Mouse (Mus musculus): ENCODE measurements at regions not wholly inside any gene's neighbourhood (a gene's known extent, or its start where the extent isn't known, plus 50 kb on each side); places are given as distances from the start of the nearest gene placed in this dataset.
"Not testable (repeated sequence)": the region's sequence is repeated elsewhere in the genome, so short reads cannot be mapped to it uniquely, and the experiment has no call there.

- no peak for DNase-seq (ENCODE audit: low read depth, low spot score)
These were observed 333.3 kb upstream of the Cwc22 start for GRCm38 (mm10) chr2:78279382-78280056.

GRCm38 (mm10) chr2:78278630-78279029 is 332.5 kb upstream of the Cwc22 start:
- DNase-seq (ENCODE audit: low read depth, low spot score): no peak

GRCm38 (mm10) chr2:78277699-78278098 is 331.5 kb upstream of the Cwc22 start:
- no peak for DNase-seq (ENCODE audit: low read depth, low spot score)

GRCm38 (mm10) chr2:78274122-78274521 is 327.9 kb upstream of the Cwc22 start:
- DNase-seq (ENCODE audit: low read depth, low spot score): no peak

- DNase-seq (ENCODE audit: low read depth, low spot score): no peak
These were observed 322.5 kb upstream of the Cwc22 start for GRCm38 (mm10) chr2:78268705-78269104.

GRCm38 (mm10) chr2:78267527-78268375 is 321.6 kb upstream of the Cwc22 start:
- DNase-seq (ENCODE audit: low read depth, low spot score): no peak

GRCm38 (mm10) chr2:78253601-78254097 is 307.5 kb upstream of the Cwc22 start:
- no peak for DNase-seq (ENCODE audit: low read depth, low spot score)

GRCm38 (mm10) chr2:78246354-78246753 is 300.2 kb upstream of the Cwc22 start:
- no peak for DNase-seq (ENCODE audit: low read depth, low spot score)

GRCm38 (mm10) chr2:78240299-78240698 is 294.1 kb upstream of the Cwc22 start:
- DNase-seq (ENCODE audit: low read depth, low spot score): no peak

- not testable (repeated sequence) for DNase-seq (ENCODE audit: low read depth, low spot score)
These were observed 279.4 kb upstream of the Cwc22 start for GRCm38 (mm10) chr2:78225383-78226100.

- no peak for DNase-seq (ENCODE audit: low read depth, low spot score)
These were observed 268.3 kb upstream of the Cwc22 start for GRCm38 (mm10) chr2:78214469-78214868.

- no peak for DNase-seq (ENCODE audit: low read depth, low spot score)
These were observed 258.9 kb upstream of the Cwc22 start for GRCm38 (mm10) chr2:78205125-78205524.

- no peak for DNase-seq (ENCODE audit: low read depth, low spot score)
These were observed 249.8 kb upstream of the Cwc22 start for GRCm38 (mm10) chr2:78196006-78196405.

GRCm38 (mm10) chr2:78189620-78190019 is 243.4 kb upstream of the Cwc22 start:
- no peak for DNase-seq (ENCODE audit: low read depth, low spot score)

GRCm38 (mm10) chr2:78184950-78185349 is 238.8 kb upstream of the Cwc22 start:
- DNase-seq (ENCODE audit: low read depth, low spot score): no peak

GRCm38 (mm10) chr2:78173784-78174183 is 227.6 kb upstream of the Cwc22 start:
- no peak for DNase-seq (ENCODE audit: low read depth, low spot score)

- no peak for DNase-seq (ENCODE audit: low read depth, low spot score)
These were observed 226.6 kb upstream of the Cwc22 start for GRCm38 (mm10) chr2:78172819-78173218.

- no peak for DNase-seq (ENCODE audit: low read depth, low spot score)
These were observed 224.1 kb upstream of the Cwc22 start for GRCm38 (mm10) chr2:78170162-78170747.

- no peak for DNase-seq (ENCODE audit: low read depth, low spot score)
These were observed 219.3 kb upstream of the Cwc22 start for GRCm38 (mm10) chr2:78165429-78165828.

GRCm38 (mm10) chr2:78159877-78160485 is 213.8 kb upstream of the Cwc22 start:
- no peak for DNase-seq (ENCODE audit: low read depth, low spot score)

GRCm38 (mm10) chr2:78110335-78110734 is 164.2 kb upstream of the Cwc22 start:
- no peak for DNase-seq (ENCODE audit: low read depth, low spot score)
